Mouse (Mus musculus) liver, embryonic 12.5 days (tissue): Measurements from ENCODE around the gene Nrp2. TPM values are rescaled to one million over a fixed set of nuclear protein-coding genes. Genes with fewer than 3 reads are reported as not detected.

Source experiments
- ATAC-seq: fragments of 200-750 bp; cut with Nextera tagmentation; 2 replicates; pipeline ENCODE4 v1.8.0; 2017; ENCODE audit warnings: moderate number of reproducible peaks, mild to moderate bottlenecking, moderate library complexity
- H3K27ac ChIP-seq: fragments of 300-500 bp; sonication (generic); 2 replicates; pipeline ENCODE4 v1.5.1; 2016; ENCODE audit warnings: mild to moderate bottlenecking
- H3K27me3 ChIP-seq: fragments of 300-500 bp; sonication (generic); replicated peaks from 2 replicates; pipeline ENCODE4 v1.6.1; 2016; ENCODE audit warnings: mild to moderate bottlenecking, moderate library complexity
- H3K36me3 ChIP-seq: fragments of 300-500 bp; sonication (generic); 2 replicates; pipeline ENCODE4 v1.6.1; 2016; ENCODE audit warnings: mild to moderate bottlenecking, moderate library complexity
- H3K4me1 ChIP-seq: fragments of 300-500 bp; sonication (generic); 2 replicates; pipeline ENCODE4 v1.6.1; 2016
- H3K4me2 ChIP-seq: fragments of 300-500 bp; sonication (generic); 2 replicates; pipeline ENCODE4 v1.6.1; 2016; ENCODE audit warnings: mild to moderate bottlenecking, moderate library complexity
- H3K4me3 ChIP-seq: fragments of 300-500 bp; sonication (generic); 2 replicates; pipeline ENCODE4 v1.5.1; 2016; ENCODE audit warnings: mild to moderate bottlenecking, moderate library complexity
- H3K9ac ChIP-seq: fragments of 300-500 bp; sonication (generic); 2 replicates; pipeline ENCODE4 v1.6.1; 2016; ENCODE audit warnings: mild to moderate bottlenecking, moderate library complexity
- H3K9me3 ChIP-seq: fragments of 300-500 bp; sonication (generic); replicated peaks from 2 replicates; pipeline ENCODE4 v1.6.1; 2016; ENCODE audit warnings: mild to moderate bottlenecking, moderate library complexity
- WGBS: fragments of 180-500 bp; shearing (Covaris S2); methylation state at CpG from one replicate; pipeline ENCODE4 v1.1.7; 2016; ENCODE audit not compliant: insufficient replicate concordance; 5-methylcytosine and 5-hydroxymethylcytosine counted together
- polyA plus RNA-seq: library from polyadenylated mRNA; unstranded; fragments of >200 nt; fragmentation: Nextera tagmentation; extraction: Ambion mirVana; gene quantifications from 2 replicates; pipeline ENCODE4 v1.2.1, GENCODE M21; 2016

The Nrp2 gene
- polyA plus RNA-seq, 1 experiment from 2014 or later = 2.5 TPM

DNA sequence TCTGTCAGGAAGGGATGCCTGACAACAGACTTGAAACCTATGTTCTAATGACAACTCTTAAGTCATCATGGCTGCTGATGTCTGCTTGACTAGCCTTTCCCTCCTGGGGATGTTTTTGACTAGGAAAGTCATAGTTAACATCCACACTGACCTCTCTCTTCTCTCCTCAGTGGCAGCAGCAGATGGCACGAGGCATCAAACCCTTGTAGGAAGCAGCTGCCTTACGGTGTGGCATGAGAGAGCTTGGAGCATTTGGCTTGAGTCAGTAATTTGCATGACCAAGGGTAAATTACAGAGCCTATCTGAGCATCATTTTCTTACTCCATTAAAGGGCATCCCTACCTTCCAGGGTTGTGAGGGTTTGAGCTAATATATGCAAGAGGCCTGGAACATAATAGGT lies 135.5 kb downstream of the Nrp2 start:
- no peak overlapping the region for H3K9ac ChIP-seq
- no peak for ATAC-seq
- no peak overlapping the region for H3K4me2 ChIP-seq
- H3K36me3 ChIP-seq = no peaks in the 10 kb centered on the region
- H3K9me3 ChIP-seq = no peaks in the 10 kb centered on the region
- 53% methylated on average over 2 of the region's 2 CpGs for WGBS
- H3K27ac ChIP-seq = no peak overlapping the region
- no peaks in the 10 kb centered on the region for H3K4me1 ChIP-seq
- H3K27me3 ChIP-seq = no peaks in the 10 kb centered on the region
- no peak overlapping the region for H3K4me3 ChIP-seq

GRCm38 (mm10) chr1:62843215-62843614 lies 140.1 kb downstream of the Nrp2 start:
- H3K27me3 ChIP-seq = no peaks in the 10 kb centered on the region
- H3K36me3 ChIP-seq = no peaks in the 10 kb centered on the region
- H3K4me3 ChIP-seq = no peak overlapping the region
- no peaks in the 10 kb centered on the region for H3K9me3 ChIP-seq
- no peak overlapping the region for H3K9ac ChIP-seq
- WGBS = 83% methylated on average over 4 of the region's 4 CpGs
- H3K27ac ChIP-seq = no peak overlapping the region
- no peak for ATAC-seq
- no peak overlapping the region for H3K4me2 ChIP-seq
- no peaks in the 10 kb centered on the region for H3K4me1 ChIP-seq

GRCm38 (mm10) chr1:62850990-62851940 lies 148.2 kb downstream of the Nrp2 start:
- H3K9ac ChIP-seq = no peak overlapping the region
- no peaks in the 10 kb centered on the region for H3K36me3 ChIP-seq
- H3K4me1 ChIP-seq = no peaks in the 10 kb centered on the region
- 65% methylated on average over 8 of the region's 8 CpGs for WGBS
- no peak for ATAC-seq
- no peak overlapping the region for H3K27ac ChIP-seq
- no peak overlapping the region for H3K4me3 ChIP-seq
- no peaks in the 10 kb centered on the region for H3K9me3 ChIP-seq
- H3K27me3 ChIP-seq = no peaks in the 10 kb centered on the region
- H3K4me2 ChIP-seq = no peak overlapping the region

- Histone ChIP-seq H3K27me3 (no peaks in the 10 kb centered on the region), H3K9ac (no peak overlapping the region), H3K9me3 (no peaks in the 10 kb centered on the region), H3K27ac (no peak overlapping the region), H3K4me3 (no peak overlapping the region), H3K36me3 (no peaks in the 10 kb centered on the region), H3K4me2 (no peak overlapping the region), H3K4me1 (no peaks in the 10 kb centered on the region)
- 68% methylated on average over 9 of the region's 9 CpGs for WGBS
- ATAC-seq = no peak
Measured at GRCm38 (mm10) chr1:62853362-62853761, 150.3 kb downstream of the Nrp2 start.

- H3K27ac ChIP-seq = no peak overlapping the region
- H3K9me3 ChIP-seq = no peaks in the 10 kb centered on the region
- no peak overlapping the region for H3K9ac ChIP-seq
- H3K27me3 ChIP-seq = no peaks in the 10 kb centered on the region
- no peaks in the 10 kb centered on the region for H3K36me3 ChIP-seq
- WGBS = 59% methylated on average over 4 of the region's 4 CpGs
- H3K4me1 ChIP-seq = no peaks in the 10 kb centered on the region
- H3K4me3 ChIP-seq = no peak overlapping the region
- no peak for ATAC-seq
- H3K4me2 ChIP-seq = no peak overlapping the region
Measured at GRCm38 (mm10) chr1:62853996-62854395, 150.9 kb downstream of the Nrp2 start.

GRCm38 (mm10) chr1:62859098-62859497 lies 156.0 kb downstream of the Nrp2 start:
- Histone ChIP-seq H3K27me3 (no peaks in the 10 kb centered on the region), H3K9ac (no peak overlapping the region), H3K4me2 (no peak overlapping the region), H3K4me3 (no peak overlapping the region), H3K4me1 (peaks cover 13% of the 10 kb centered on the region), H3K36me3 (no peaks in the 10 kb centered on the region), H3K27ac (no peak overlapping the region), H3K9me3 (no peaks in the 10 kb centered on the region)
- WGBS = 37% methylated on average over 2 of the region's 2 CpGs
- ATAC-seq = no peak

DNA sequence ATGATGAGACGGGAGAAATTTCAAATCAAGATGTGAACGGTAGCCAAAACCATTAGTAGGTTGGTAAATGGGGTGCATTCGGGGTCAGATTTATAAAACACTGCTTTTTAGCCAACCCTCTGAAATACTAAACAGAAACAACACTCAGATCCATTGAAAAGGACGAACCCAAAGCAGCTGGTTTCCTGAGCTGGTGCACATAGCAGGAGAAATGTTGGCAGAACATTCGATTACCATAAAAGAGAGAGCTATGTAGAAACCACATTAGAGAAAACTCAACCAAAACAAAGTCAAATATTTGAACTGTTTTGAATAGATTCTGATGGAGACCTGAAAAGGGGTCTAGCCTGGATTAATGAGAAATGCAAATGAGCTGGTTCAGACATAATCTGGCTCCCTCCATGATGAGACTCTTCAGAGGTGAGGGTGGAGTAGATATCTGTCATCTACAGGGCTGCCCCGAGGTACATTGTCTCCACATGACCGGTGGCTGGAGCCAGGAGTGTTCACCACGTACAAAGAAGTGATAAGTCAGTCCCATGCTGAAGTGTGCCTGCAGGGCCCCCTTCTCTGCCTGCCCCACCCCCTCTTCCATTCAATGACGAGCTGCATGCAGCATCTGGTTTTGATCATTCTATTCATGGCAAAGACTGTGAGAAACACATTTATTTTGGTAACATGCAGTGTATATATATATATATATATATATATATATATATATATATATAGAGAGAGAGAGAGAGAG lies 156.6 kb downstream of the Nrp2 start:
- Histone ChIP-seq H3K27me3 (no peaks in the 10 kb centered on the region), H3K27ac (no peak overlapping the region), H3K4me3 (no peak overlapping the region), H3K9me3 (no peaks in the 10 kb centered on the region), H3K4me2 (no peak overlapping the region), H3K9ac (no peak overlapping the region), H3K4me1 (peaks cover 13% of the 10 kb centered on the region), H3K36me3 (no peaks in the 10 kb centered on the region)
- WGBS = 49% methylated on average over 9 of the region's 9 CpGs
- ATAC-seq = peak; percentile 68

DNA sequence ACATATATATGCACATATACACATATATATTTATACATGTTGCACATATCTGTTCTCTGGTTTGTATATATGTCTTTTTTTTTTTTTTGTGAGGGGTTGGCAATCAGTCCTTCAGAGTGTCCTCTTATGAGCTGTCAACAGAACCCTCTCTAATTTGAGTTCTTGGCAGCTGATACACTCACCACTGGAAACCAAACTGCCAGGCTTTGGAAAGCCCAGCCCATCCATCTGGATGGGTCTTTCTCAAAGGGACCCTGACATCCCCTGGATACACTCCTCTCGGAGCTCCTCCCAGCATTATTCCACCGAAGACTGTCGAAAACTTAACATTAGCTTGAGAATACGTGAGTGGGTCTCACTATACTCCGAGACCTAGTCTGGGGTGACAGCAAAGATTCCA lies 157.2 kb downstream of the Nrp2 start:
- Histone ChIP-seq H3K4me3 (no peak overlapping the region), H3K4me1 (peaks cover 13% of the 10 kb centered on the region), H3K36me3 (no peaks in the 10 kb centered on the region), H3K27me3 (no peaks in the 10 kb centered on the region), H3K4me2 (no peak overlapping the region), H3K9ac (no peak overlapping the region), H3K27ac (no peak overlapping the region), H3K9me3 (no peaks in the 10 kb centered on the region)
- no peak for ATAC-seq
- 65% methylated on average over 5 of the region's 5 CpGs for WGBS

- Histone ChIP-seq H3K9me3 (no peaks in the 10 kb centered on the region), H3K4me3 (no peak overlapping the region), H3K9ac (no peak overlapping the region), H3K4me1 (peaks cover 13% of the 10 kb centered on the region), H3K36me3 (no peaks in the 10 kb centered on the region), H3K27me3 (no peaks in the 10 kb centered on the region), H3K27ac (no peak overlapping the region), H3K4me2 (no peak overlapping the region)
- ATAC-seq = no peak
- 25% methylated on average over 5 of the region's 5 CpGs for WGBS
Measured at GRCm38 (mm10) chr1:62860788-62861187, 157.7 kb downstream of the Nrp2 start.
